Mouse (Mus musculus) limb, embryonic 12.5 days (tissue): ENCODE measurements around the gene Tcam1. TPM values are rescaled to one million over a fixed set of nuclear protein-coding genes. Genes with fewer than 3 reads are reported as not detected.
A peak's percentile ranks its signal among the peaks of the same experiment; 100 is the strongest.

Source experiments
- ATAC-seq: fragments of 200-750 bp; cut with Nextera tagmentation; 2 replicates; pipeline ENCODE4 v1.8.0; 2017; ENCODE audit warnings: low read depth, moderate TSS enrichment; ENCODE audit not compliant: insufficient number of reproducible peaks, insufficient read depth, low FRiP score, low TSS enrichment
- H3K27ac ChIP-seq: fragments of 300-500 bp; sonication (generic); 2 replicates; pipeline ENCODE4 v1.5.1; 2016; ENCODE audit warnings: mild to moderate bottlenecking, moderate library complexity
- H3K27me3 ChIP-seq: fragments of 300-500 bp; sonication (generic); 2 replicates; pipeline ENCODE4 v1.6.1; 2016; ENCODE audit warnings: mild to moderate bottlenecking, moderate library complexity
- H3K36me3 ChIP-seq: fragments of 300-500 bp; sonication (generic); 2 replicates; pipeline ENCODE4 v1.6.1; 2016; ENCODE audit warnings: mild to moderate bottlenecking, moderate library complexity
- H3K4me1 ChIP-seq: fragments of 300-500 bp; sonication (generic); replicated peaks from 2 replicates; pipeline ENCODE4 v1.6.1; 2016
- H3K4me2 ChIP-seq: fragments of 300-500 bp; sonication (generic); 2 replicates; pipeline ENCODE4 v1.6.1; 2016; ENCODE audit warnings: mild to moderate bottlenecking, moderate library complexity
- H3K4me3 ChIP-seq: fragments of 300-500 bp; sonication (generic); replicated peaks from 2 replicates; pipeline ENCODE4 v1.5.1; 2016; ENCODE audit warnings: mild to moderate bottlenecking
- H3K9ac ChIP-seq: fragments of 300-500 bp; sonication (generic); replicated peaks from 2 replicates; pipeline ENCODE4 v1.6.1; 2016; ENCODE audit warnings: mild to moderate bottlenecking, moderate library complexity
- H3K9me3 ChIP-seq: fragments of 300-500 bp; sonication (generic); 2 replicates; pipeline ENCODE4 v1.6.1; 2016; ENCODE audit warnings: mild to moderate bottlenecking, moderate library complexity
- WGBS: fragments of 180-500 bp; shearing (Covaris S2); methylation state at CpG from one replicate; pipeline ENCODE4 v1.1.7; 2016; 5-methylcytosine and 5-hydroxymethylcytosine counted together
- polyA plus RNA-seq: library from polyadenylated mRNA; unstranded; fragments of >200 nt; fragmentation: Nextera tagmentation; extraction: Ambion mirVana; gene quantifications from 2 replicates; pipeline ENCODE4 v1.2.1, GENCODE M21; 2016

Tcam1 gene
- polyA plus RNA-seq, 1 experiment from 2014 or later: 0.30 TPM

- Histone ChIP-seq H3K27ac (no peak overlapping the region), H3K9ac (no peak overlapping the region), H3K9me3 (no peaks in the 10 kb centered on the region), H3K27me3 (no peaks in the 10 kb centered on the region), H3K36me3 (no peaks in the 10 kb centered on the region), H3K4me3 (no peak overlapping the region), H3K4me1 (no peaks in the 10 kb centered on the region), H3K4me2 (no peak overlapping the region)
- ATAC-seq: no peak
- WGBS: 17% methylated on average over 2 of the region's 2 CpGs
These were observed 26.2 kb downstream of the Tcam1 start for GRCm38 (mm10) chr11:106302634-106303033.

DNA sequence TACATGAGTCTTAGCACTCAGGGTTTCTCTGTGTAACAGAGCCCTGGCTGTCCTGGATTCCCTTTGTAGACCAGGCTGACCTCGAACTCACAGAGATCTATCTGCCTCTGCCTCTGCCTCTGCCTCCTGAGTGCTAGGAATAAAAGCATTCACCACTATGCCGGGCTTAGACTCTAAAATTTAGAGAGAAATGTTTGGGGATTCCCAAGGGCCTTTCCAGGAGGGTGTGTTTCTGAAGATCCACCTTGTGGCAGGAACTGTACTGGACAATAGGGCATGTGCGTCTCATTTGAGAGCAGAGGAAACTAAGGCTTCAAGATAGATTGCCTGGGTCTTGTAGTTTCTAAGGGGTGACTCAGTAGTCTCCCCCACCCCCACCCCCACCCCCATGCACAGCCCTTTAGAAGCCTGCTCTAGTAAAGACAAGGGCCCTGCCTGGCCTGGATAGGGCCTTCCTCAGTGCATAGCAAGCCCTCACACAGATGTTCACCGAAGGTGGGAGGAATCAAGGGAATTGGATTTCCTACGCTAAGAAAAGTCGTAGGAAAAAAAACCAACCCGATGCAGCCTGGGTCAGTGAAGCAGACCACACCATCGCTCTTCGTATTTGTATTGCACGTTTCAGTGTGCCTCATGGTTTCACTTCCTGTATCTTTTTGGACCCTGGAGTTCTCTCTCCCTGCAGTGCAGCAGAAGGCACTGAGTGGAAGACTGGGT, 29.0 kb downstream of the Tcam1 start:
- Histone ChIP-seq H3K4me2 (no peak overlapping the region), H3K4me3 (no peak overlapping the region), H3K4me1 (no peaks in the 10 kb centered on the region; the same call in 1 of the 2 replicates), H3K9me3 (no peaks in the 10 kb centered on the region), H3K36me3 (no peaks in the 10 kb centered on the region), H3K27me3 (no peaks in the 10 kb centered on the region), H3K27ac (no peak overlapping the region), H3K9ac (no peak overlapping the region)
- ATAC-seq: no peak
- 80% methylated on average over 10 of the region's 10 CpGs for WGBS

DNA sequence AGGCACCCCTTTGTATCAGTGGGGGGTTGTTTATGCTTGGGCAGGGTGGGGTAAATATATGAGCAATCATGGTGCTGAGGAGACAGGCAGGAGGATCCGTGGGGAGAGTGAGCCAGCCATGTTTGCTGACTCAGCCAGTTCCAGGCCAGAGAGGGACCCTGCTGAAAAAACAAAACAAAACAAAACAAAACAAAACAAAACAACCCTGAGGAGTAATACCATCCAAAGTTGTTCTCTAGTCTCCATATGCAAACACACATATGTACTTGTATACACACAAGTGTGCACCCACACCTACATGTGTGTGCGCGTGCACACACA, 29.6 kb downstream of the Tcam1 start:
- Histone ChIP-seq H3K27ac (no peak overlapping the region), H3K4me2 (no peak overlapping the region), H3K36me3 (no peaks in the 10 kb centered on the region), H3K4me1 (no peaks in the 10 kb centered on the region; the same call in 1 of the 2 replicates), H3K27me3 (no peaks in the 10 kb centered on the region), H3K9ac (no peak overlapping the region), H3K4me3 (no peak overlapping the region), H3K9me3 (no peaks in the 10 kb centered on the region)
- 81% methylated on average over 3 of the region's 3 CpGs for WGBS
- no peak for ATAC-seq

- 80% methylated on average over 9 of the region's 9 CpGs for WGBS
- Histone ChIP-seq H3K27ac (no peak overlapping the region), H3K9ac (no peak overlapping the region), H3K4me1 (no peaks in the 10 kb centered on the region; the same call in 1 of the 2 replicates), H3K27me3 (no peaks in the 10 kb centered on the region), H3K36me3 (no peaks in the 10 kb centered on the region), H3K4me2 (no peak overlapping the region), H3K9me3 (no peaks in the 10 kb centered on the region), H3K4me3 (no peak overlapping the region)
- no peak for ATAC-seq
These were observed 30.3 kb downstream of the Tcam1 start for GRCm38 (mm10) chr11:106306758-106307157.

GRCm38 (mm10) chr11:106307432-106307831, 31.0 kb downstream of the Tcam1 start:
- 72% methylated on average over 5 of the region's 5 CpGs for WGBS
- Histone ChIP-seq H3K9me3 (no peaks in the 10 kb centered on the region), H3K27me3 (no peaks in the 10 kb centered on the region), H3K9ac (no peak overlapping the region), H3K4me3 (no peak overlapping the region), H3K4me1 (no peaks in the 10 kb centered on the region; the same call in 1 of the 2 replicates), H3K36me3 (no peaks in the 10 kb centered on the region), H3K4me2 (no peak overlapping the region), H3K27ac (no peak overlapping the region)
- no peak for ATAC-seq

DNA sequence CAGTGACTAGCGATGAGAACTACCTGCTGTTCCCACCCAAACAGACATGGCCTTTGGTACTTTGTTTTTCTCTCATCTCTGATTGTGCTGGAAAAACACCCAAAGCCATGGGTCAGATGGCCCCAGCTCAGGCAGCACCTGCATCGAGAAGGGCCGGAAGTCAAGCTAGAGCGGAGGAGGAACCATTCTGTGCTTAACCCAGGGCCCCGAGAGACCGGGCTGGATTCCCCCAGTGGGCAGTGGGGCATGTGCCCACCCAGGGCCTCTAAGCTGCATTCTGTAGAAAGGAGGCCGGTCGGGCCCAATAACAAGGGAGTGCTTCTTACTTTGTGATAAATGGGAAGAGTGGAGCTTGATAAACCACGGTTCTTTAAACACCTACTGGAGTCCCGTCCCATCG, 31.7 kb downstream of the Tcam1 start:
- 94% methylated on average over 11 of the region's 11 CpGs for WGBS
- H3K36me3 ChIP-seq: no peaks in the 10 kb centered on the region
- H3K4me3 ChIP-seq: no peak overlapping the region
- no peak for ATAC-seq
- H3K4me1 ChIP-seq: peaks cover 5% of the 10 kb centered on the region
- no peaks in the 10 kb centered on the region for H3K27me3 ChIP-seq
- H3K9ac ChIP-seq: no peak overlapping the region
- no peak overlapping the region for H3K4me2 ChIP-seq
- no peaks in the 10 kb centered on the region for H3K9me3 ChIP-seq
- 0 out of 2 replicates have a peak overlapping the region, but pooled peaks have one; percentile 7 for H3K27ac ChIP-seq

- Histone ChIP-seq H3K4me1 (peaks cover 21% of the 10 kb centered on the region), H3K4me3 (no peak overlapping the region), H3K27ac (no peak overlapping the region), H3K9ac (no peak overlapping the region), H3K9me3 (no peaks in the 10 kb centered on the region), H3K27me3 (no peaks in the 10 kb centered on the region), H3K4me2 (no peak overlapping the region), H3K36me3 (no peaks in the 10 kb centered on the region)
- 63% methylated on average over 5 of the region's 5 CpGs for WGBS
- ATAC-seq: no peak
These were observed 33.7 kb downstream of the Tcam1 start for GRCm38 (mm10) chr11:106310123-106310522.

DNA sequence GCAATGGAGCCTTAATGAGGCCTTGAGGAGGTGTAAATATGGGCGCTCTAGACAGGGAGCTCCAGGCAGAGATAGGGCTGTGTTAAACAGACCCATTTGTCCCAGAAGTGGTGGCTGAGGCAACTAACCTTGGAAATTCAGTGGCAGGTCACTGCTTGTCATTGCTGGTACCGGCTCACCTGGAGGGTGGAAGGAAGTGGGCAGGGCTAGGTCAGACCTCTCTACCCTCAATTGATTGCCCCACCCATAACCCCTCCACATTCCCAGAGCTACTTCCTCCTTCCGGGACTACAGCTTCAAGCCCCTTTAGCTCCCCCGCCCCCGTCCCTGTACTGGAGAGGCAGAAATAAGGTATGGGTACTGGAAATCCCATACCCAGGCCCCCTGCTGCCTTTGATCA, 37.1 kb downstream of the Tcam1 start:
- no peaks in the 10 kb centered on the region for H3K27me3 ChIP-seq
- WGBS: 36% methylated on average over 5 of the region's 5 CpGs
- no peak for ATAC-seq
- H3K4me3 ChIP-seq: no peak overlapping the region
- no peaks in the 10 kb centered on the region for H3K9me3 ChIP-seq
- H3K4me2 ChIP-seq: no peak overlapping the region
- no peaks in the 10 kb centered on the region for H3K36me3 ChIP-seq
- no peak overlapping the region for H3K9ac ChIP-seq
- H3K4me1 ChIP-seq: peaks cover 48% of the 10 kb centered on the region
- H3K27ac ChIP-seq: peak overlapping the region; percentile 53; the same call in 1 of the 2 replicates

DNA sequence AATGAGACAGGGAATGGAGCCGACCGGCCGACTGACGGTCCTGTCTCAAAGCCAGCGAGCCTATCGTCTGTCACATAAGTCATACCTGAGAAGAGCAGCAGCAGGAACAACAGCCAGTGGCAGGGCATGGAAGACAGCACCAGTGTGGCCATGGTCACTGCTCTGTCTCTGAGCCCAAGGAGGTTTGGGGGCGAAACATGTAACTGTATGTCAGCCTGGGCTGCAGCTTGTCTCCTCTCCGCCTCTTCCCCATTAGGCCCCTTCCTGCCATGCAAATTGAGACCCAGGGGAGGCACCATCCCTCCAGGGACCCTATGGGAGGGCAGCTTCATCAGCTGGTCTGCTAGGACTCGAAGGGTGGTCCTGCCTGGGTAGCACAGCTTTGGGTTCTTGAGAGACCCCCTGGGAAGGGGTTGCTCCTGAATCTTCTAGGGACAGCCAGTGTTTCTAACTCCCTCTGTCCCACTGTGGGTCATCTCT, 37.9 kb downstream of the Tcam1 start, which contains the start of gene Cd79b:
TSS of gene Cd79b (minus strand) at position 430 of the 480 bp plus-strand sequence.
- no peak for ATAC-seq
- Histone ChIP-seq H3K27me3 (no peaks in the 10 kb centered on the region), H3K4me1 (peaks cover 56% of the 10 kb centered on the region), H3K9me3 (no peaks in the 10 kb centered on the region), H3K27ac (peak within 1 kb of the TSS; percentile 53), H3K4me3 (no peak within 1 kb of the TSS), H3K4me2 (no peak within 1 kb of the TSS), H3K9ac (no peak within 1 kb of the TSS), H3K36me3 (no peaks in the 10 kb centered on the region)
- WGBS: 24% methylated on average over 9 of the region's 9 CpGs

- 18% methylated on average over 1 of the region's 1 CpGs for WGBS
- Histone ChIP-seq H3K9me3 (no peaks in the 10 kb centered on the region), H3K27me3 (no peaks in the 10 kb centered on the region), H3K27ac (0 out of 2 replicates have a peak overlapping the region, but pooled peaks have one; percentile 23), H3K4me2 (no peak overlapping the region), H3K9ac (no peak overlapping the region), H3K4me1 (peaks cover 60% of the 10 kb centered on the region), H3K36me3 (no peaks in the 10 kb centered on the region), H3K4me3 (no peak overlapping the region)
- ATAC-seq: no peak
These were observed 39.9 kb downstream of the Tcam1 start for GRCm38 (mm10) chr11:106316416-106316815.

DNA sequence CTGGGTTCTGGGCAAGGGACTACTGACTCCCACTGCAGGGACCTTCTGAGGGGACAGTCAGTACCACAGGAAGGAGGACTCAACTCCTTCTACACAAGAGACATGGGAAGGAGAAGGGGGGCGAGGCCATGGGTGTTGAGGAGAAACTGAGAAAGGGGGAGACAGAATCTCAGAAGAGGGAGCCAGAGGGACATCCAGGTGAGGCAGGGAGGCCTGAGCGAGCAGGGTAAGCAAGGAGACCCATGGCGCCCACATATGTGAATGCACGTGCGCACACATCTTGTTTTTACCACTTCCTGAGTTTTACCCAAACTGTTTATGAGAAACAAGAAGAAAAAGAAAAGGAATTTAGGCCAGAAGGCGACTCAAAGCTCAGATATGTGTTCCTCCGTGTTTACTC, 41.3 kb downstream of the Tcam1 start:
- Histone ChIP-seq H3K4me3 (no peak overlapping the region), H3K36me3 (no peaks in the 10 kb centered on the region), H3K27me3 (no peaks in the 10 kb centered on the region), H3K4me2 (no peak overlapping the region), H3K9me3 (no peaks in the 10 kb centered on the region), H3K27ac (peak overlapping the region; percentile 56), H3K9ac (no peak overlapping the region), H3K4me1 (peaks cover 59% of the 10 kb centered on the region)
- 67% methylated on average over 7 of the region's 7 CpGs for WGBS
- no peak for ATAC-seq
